Mouse (Mus musculus) monocyte, adult 2 months (primary cell): ENCODE data around the gene Defa20.
"Not testable (repeated sequence)": the region's sequence is repeated elsewhere in the genome, so short reads cannot be mapped to it uniquely, and the experiment has no call there.

Source experiments
- DNase-seq, 2 experiments: peaks; one replicate each; pipeline ENCODE4 v3.0.0; 2022; ENCODE audit warnings: low spot score in 2 of 2, low read depth in 1 of 2

The Defa20 gene

DNA sequence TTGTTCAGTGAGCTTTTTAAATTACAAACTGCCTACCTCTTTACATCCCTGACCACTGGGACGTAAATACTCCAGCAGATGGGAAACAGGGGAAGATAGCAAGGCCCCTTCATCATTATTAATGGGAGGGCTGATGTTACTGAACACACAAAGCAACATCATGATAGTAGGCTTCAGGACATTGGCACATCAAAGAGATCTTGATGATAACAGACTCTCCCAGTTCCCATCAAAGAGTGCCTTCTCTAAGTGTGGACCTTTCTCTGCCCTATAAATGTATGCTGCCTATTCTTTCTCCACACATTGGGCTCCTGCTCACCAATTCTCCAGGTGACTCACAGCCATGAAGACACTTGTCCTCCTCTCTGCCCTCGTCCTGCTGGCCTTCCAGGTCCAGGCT, at the start of gene Defa20:
TSS of gene Defa20 (plus strand) at position 301 of the 400 bp plus-strand sequence.
- DNase-seq, result not testable (repeated sequence)

DNA sequence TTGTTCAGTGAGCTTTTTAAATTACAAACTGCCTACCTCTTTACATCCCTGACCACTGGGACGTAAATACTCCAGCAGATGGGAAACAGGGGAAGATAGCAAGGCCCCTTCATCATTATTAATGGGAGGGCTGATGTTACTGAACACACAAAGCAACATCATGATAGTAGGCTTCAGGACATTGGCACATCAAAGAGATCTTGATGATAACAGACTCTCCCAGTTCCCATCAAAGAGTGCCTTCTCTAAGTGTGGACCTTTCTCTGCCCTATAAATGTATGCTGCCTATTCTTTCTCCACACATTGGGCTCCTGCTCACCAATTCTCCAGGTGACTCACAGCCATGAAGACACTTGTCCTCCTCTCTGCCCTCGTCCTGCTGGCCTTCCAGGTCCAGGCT, 19.7 kb downstream of the Defa20 start, which contains the start of gene Defa32:
TSS of gene Defa32 (plus strand) at position 301 of the 400 bp plus-strand sequence.
- not testable (repeated sequence) for DNase-seq
